Mouse (Mus musculus) lung, postnatal 0 days (tissue): Measurements from ENCODE around the gene Map1lc3b.

ENCODE experiments used
- CTCF ChIP-seq: IDR thresholded peaks from 2 replicates; pipeline ENCODE4 v1.5.1; 2016; ENCODE audit warnings: antibody characterized with exemption, mild to moderate bottlenecking
- EP300 ChIP-seq: IDR thresholded peaks from 2 replicates; pipeline ENCODE4 v1.6.1; 2016; ENCODE audit warnings: antibody characterized with exemption, mild to moderate bottlenecking, control low read depth

DNA sequence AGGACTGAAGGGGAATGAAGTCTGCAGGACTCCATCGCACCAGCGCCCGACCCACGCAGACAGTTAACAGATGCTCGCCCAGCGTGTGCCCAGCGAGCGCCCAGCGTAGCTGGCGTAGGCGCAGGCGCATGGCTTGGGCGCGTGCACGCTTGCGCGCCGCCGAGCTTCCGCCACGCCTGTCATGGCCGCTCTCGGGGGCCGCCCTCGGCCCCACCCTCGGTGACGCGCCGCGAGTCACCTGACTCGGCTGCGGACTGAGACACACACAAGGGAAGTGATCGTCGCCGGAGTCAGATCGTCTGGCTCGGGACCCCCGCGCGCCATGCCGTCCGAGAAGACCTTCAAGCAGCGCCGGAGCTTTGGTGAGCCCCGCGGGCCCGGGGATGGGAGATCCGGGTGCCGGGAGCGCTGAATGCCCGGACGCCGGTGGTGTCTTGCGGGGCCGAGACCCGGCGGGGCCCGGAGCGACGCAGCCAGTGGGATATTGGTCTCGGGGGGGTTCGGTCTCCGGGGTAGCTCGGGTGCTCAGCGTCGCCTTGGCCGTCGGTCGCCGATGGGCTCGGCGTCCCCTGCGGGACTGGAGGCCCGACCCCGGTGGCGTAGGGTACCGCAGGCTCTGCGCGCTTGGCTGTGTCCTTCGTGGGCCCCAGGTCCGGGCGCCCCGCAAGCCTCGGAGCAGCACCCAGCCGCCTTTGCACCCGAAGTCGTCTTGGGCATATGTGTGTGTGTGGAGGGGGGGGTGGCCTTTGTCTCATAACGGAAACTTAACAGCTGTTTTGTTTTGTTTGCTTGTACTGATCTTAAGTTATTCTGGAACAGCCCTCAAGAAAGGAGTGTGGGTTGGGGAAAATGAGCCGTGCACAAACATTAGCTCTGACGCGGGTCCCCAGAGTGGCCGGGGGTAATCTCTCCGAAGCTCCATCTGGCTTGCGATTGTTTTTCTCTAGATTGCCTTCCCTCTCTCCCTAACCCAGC, at the start of gene Map1lc3b:
- TF ChIP-seq CTCF (no peak; the same call in 1 of the 2 replicates), EP300 (no peak)
